Mouse (Mus musculus): ENCODE measurements at regions not wholly inside any gene's neighbourhood (a gene's known extent, or its start where the extent isn't known, plus 50 kb on each side); places are given as distances from the start of the nearest gene placed in this dataset.

GRCm38 (mm10) chr5:58705561-58705960, 987.8 kb downstream of the Pcdh7 start:
- intact Hi-C loops (cut with DNase I) = no loop called here
- DNase-seq = no peak

GRCm38 (mm10) chr5:58712381-58712780, 994.6 kb downstream of the Pcdh7 start:
- intact Hi-C loops (cut with DNase I) = no loop called here
- no peak for DNase-seq

GRCm38 (mm10) chr5:58733366-58733765, 1015.6 kb downstream of the Pcdh7 start:
- DNase-seq = no peak
- intact Hi-C loops (cut with DNase I) = no loop called here

DNA sequence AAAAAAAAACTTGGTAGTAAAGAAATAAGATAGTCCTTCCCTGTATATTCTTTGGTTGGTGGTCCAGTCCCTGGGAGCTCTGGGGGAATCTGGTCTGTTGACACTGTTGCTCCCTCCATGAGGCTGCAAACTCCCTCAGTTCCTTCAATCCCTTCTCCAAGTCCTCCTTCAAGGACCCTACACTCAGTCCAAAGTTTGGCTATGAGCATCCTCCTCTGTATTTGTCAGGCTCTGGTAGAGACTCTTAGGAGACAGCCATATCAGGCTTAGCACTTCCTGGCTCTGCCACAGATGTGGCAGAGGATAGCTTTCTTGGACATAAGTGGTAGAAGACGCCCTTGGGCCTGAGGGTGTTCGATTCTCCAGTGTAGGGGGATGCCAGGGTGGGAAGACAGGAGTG, 1016.2 kb downstream of the Pcdh7 start:
- intact Hi-C loops (cut with DNase I) = no loop called here
- DNase-seq = no peak

GRCm38 (mm10) chr5:58736610-58737009, 1018.8 kb downstream of the Pcdh7 start:
- peak in 1 of 2 experiments; percentile 39 for DNase-seq
- intact Hi-C loops (cut with DNase I) = loop anchor here (5.0 kb wide), 1 partner anchor 1024 kb away; no protein-coding TSS in a partner anchor

GRCm38 (mm10) chr5:58737264-58737883, 1019.6 kb downstream of the Pcdh7 start:
- intact Hi-C loops (cut with DNase I) = loop anchor here (5.0 kb wide), 1 partner anchor 1025 kb away; no protein-coding TSS in a partner anchor
- no peak for DNase-seq

GRCm38 (mm10) chr5:58738041-58738440, 1020.3 kb downstream of the Pcdh7 start:
- intact Hi-C loops (cut with DNase I) = loop anchor here (5.0 kb wide), 1 partner anchor 1026 kb away; no protein-coding TSS in a partner anchor
- DNase-seq = no peak

- intact Hi-C loops (cut with DNase I) = no loop called here
Observed at GRCm38 (mm10) chr5:58740759-58741158, 1023.0 kb downstream of the Pcdh7 start.

GRCm38 (mm10) chr5:58747684-58748083, 1029.9 kb downstream of the Pcdh7 start:
- DNase-seq = no peak
- intact Hi-C loops (cut with DNase I) = no loop called here

More at GRCm38 (mm10) chr5:58740759-58741158, 1023.0 kb downstream of the Pcdh7 start:
- DNase-seq = no peak

- DNase-seq = no peak
- intact Hi-C loops (cut with DNase I) = no loop called here
Observed at GRCm38 (mm10) chr5:58751777-58752176, 1034.0 kb downstream of the Pcdh7 start.

Measured in gastrocnemius, postnatal 36 days (tissue).